Mouse (Mus musculus) lung, postnatal 4 days (tissue): ENCODE results near the gene Fntb.

Experiments used
- DNase-seq, 2 experiments: peaks; one replicate each; pipeline ENCODE4 v3.0.0; 2021

The Fntb gene

GRCm38 (mm10) chr12:76961052-76961931 is 195.9 kb downstream of the Fntb start:
- no peak for DNase-seq

- peak; percentile 99 to 100 for DNase-seq
These were observed 196.8 kb downstream of the Fntb start, which contains the start of gene Max for GRCm38 (mm10) chr12:76961932-76962891. Max (minus strand) TSS chr12:76962201.

DNA sequence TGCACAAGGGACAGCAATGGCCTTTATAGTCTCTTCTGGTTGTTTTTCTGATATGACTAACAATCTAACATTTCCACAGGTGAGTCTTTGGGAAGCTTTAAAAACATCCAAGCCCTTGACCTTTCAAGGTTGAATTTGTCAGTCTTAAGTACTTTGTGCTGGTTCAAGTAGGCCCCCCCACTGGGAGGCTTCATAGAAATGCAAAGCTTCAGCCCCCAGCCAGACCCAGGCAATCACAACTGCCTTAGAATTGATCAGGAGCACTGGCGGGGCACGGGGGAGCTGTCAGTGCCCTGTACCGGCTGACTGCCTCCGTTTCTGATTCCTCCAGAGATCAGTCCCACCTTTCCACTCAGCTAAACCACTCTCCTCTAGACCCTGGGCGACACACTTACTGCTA is 199.7 kb downstream of the Fntb start:
- no peak for DNase-seq

GRCm38 (mm10) chr12:76965876-76966275 is 200.5 kb downstream of the Fntb start:
- DNase-seq = peak in 1 of 2 experiments; percentile 39
